Mouse (Mus musculus) liver, adult 2 months (tissue): ENCODE results near the gene Apoh. TPM values are rescaled to one million over a fixed set of nuclear protein-coding genes. Genes with fewer than 3 reads are reported as not detected.

ENCODE experiments used
- DNase-seq: peaks from one replicate; pipeline ENCODE4 v3.0.0-alpha.2; 2011; ENCODE audit warnings: low read depth, low spot score; ENCODE audit errors: extremely low read depth
- H3K27ac ChIP-seq: fragments of 200-500 bp; replicated peaks from 2 replicates; pipeline ENCODE4 v1.5.1; 2012; ENCODE audit warnings: low read depth, mild to moderate bottlenecking, control low read depth, inconsistent platforms, low read length; ENCODE audit not compliant: insufficient read depth
- H3K27me3 ChIP-seq: fragments of 200-500 bp; 2 replicates; pipeline ENCODE4 v1.6.1; 2012; ENCODE audit warnings: mild to moderate bottlenecking, moderate library complexity, low read length, inconsistent platforms; ENCODE audit not compliant: control insufficient read depth, insufficient read depth
- H3K36me3 ChIP-seq: fragments of 200-500 bp; 2 replicates; pipeline ENCODE4 v1.6.1; 2012; ENCODE audit warnings: low read length, inconsistent platforms; ENCODE audit not compliant: control insufficient read depth, insufficient read depth
- H3K4me1 ChIP-seq: fragments of 200-500 bp; 2 replicates; pipeline ENCODE4 v1.6.1; 2011; ENCODE audit warnings: low read length; ENCODE audit not compliant: control insufficient read depth, insufficient read depth
- H3K4me3 ChIP-seq: fragments of 200-500 bp; 2 replicates; pipeline ENCODE4 v1.5.1; 2011; ENCODE audit warnings: low read depth, mild to moderate bottlenecking, control low read depth, low read length, moderate library complexity; ENCODE audit not compliant: insufficient read depth
- H3K79me2 ChIP-seq: fragments of 200-500 bp; 2 replicates; pipeline ENCODE4 v1.6.1; 2012; ENCODE audit warnings: inconsistent platforms, mild to moderate bottlenecking, low read length, moderate library complexity; ENCODE audit not compliant: control insufficient read depth, insufficient read depth
- H3K9ac ChIP-seq: fragments of 200-500 bp; 2 replicates; pipeline ENCODE4 v1.6.1; 2012; ENCODE audit warnings: low read depth, mild to moderate bottlenecking, control low read depth, inconsistent platforms, low read length
- CTCF ChIP-seq: fragments of 200-500 bp; IDR thresholded peaks from 2 replicates; pipeline ENCODE4 v1.5.1; 2011; ENCODE audit warnings: low read depth, low read length, control low read depth
- POLR2A ChIP-seq: fragments of 200-500 bp; IDR thresholded peaks from 2 replicates; pipeline ENCODE4 v1.6.1; 2011; ENCODE audit warnings: low read length, control low read depth; ENCODE audit not compliant: insufficient read depth; ENCODE audit errors: extremely low read depth
- WGBS: fragments of 180-500 bp; shearing (Covaris S2); methylation state at CpG from one replicate; pipeline ENCODE4 v1.1.7; 2018; 5-methylcytosine and 5-hydroxymethylcytosine counted together
- polyA plus RNA-seq: library from polyadenylated mRNA; depleted of rRNA; stranded (reverse); fragments of >200 nt; gene quantifications from 2 replicates; pipeline ENCODE4 v1.2.3, GENCODE M21; 2012
- total RNA-seq: library from RNA; depleted of rRNA; stranded (reverse); fragments of >200 nt; gene quantifications from 2 replicates; pipeline ENCODE4 v1.2.3, GENCODE M21; 2014

Gene Apoh
- total and polyA plus RNA-seq, 2 experiments = 2,235 to 3,004 TPM

DNA sequence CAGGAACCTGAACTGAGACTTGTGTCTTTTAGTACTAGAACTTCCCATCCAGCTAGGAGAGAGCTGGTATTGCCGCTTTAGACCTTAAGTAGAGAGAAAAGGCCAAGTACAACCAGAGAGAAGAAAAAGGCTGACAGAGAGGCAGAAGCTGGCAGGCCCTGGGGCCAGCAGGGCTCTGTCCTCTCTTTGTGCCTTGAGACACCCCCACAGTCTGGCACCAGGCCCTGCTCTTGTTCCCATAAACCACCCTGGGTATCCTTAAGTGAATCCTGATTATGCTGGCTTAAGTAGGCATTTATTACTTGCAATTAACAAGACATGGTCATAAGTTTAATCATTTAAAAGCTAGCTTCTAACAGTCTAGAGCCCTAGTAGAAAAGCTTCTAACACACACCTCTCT lies 42.7 kb upstream of the Apoh start:
- TF ChIP-seq CTCF (no peak), POLR2A (no peak)
- no peak overlapping the region for H3K4me3 ChIP-seq
- H3K9ac ChIP-seq = no peak overlapping the region
- no peak for DNase-seq
- no peaks in the 10 kb centered on the region for H3K36me3 ChIP-seq
- 100% methylated on average over 1 of the region's 1 CpGs for whole genome bisulfite sequencing
- H3K4me1 ChIP-seq = no peaks in the 10 kb centered on the region
- no peaks in the 10 kb centered on the region for H3K79me2 ChIP-seq
- H3K27me3 ChIP-seq = no peaks in the 10 kb centered on the region
- H3K27ac ChIP-seq = no peak overlapping the region

DNA sequence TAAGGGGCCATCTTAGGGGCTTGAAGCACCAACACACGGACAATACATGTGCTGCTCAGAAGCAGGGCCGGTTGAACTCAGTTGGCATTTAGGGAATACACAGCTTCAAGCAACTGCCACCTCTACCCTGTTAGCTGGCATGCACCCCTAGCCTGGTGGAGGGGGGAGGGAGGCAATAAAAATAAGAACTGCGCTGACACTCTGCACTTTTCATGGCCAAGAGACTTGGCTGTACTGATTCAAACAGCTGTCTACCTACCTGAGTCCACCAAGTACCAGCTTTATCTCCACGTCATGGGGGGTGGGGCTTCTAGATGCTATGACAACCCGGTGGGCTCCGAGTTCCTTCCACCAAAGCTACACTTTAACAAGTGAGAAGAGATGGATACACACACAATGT lies 42.1 kb upstream of the Apoh start:
- no peak for TF ChIP-seq CTCF
- no peak for TF ChIP-seq POLR2A
- no peak overlapping the region for H3K27ac ChIP-seq
- H3K27me3 ChIP-seq = no peaks in the 10 kb centered on the region
- H3K79me2 ChIP-seq = no peaks in the 10 kb centered on the region
- DNase-seq = no peak
- H3K4me1 ChIP-seq = peaks cover 6% of the 10 kb centered on the region
- no peak overlapping the region for H3K9ac ChIP-seq
- no peaks in the 10 kb centered on the region for H3K36me3 ChIP-seq
- 96% methylated on average over 6 of the region's 6 CpGs for WGBS
- H3K4me3 ChIP-seq = no peak overlapping the region

- no peaks in the 10 kb centered on the region for H3K27me3 ChIP-seq
- no peaks in the 10 kb centered on the region for H3K36me3 ChIP-seq
- no peak overlapping the region for H3K4me3 ChIP-seq
- no peak for DNase-seq
- no peak overlapping the region for H3K27ac ChIP-seq
- no peak overlapping the region for H3K9ac ChIP-seq
- H3K79me2 ChIP-seq = no peaks in the 10 kb centered on the region
- 80% methylated on average over 10 of the region's 10 CpGs for WGBS
- TF ChIP-seq POLR2A (no peak), CTCF (no peak)
- H3K4me1 ChIP-seq = peaks cover 11% of the 10 kb centered on the region
These were observed 41.2 kb upstream of the Apoh start for GRCm38 (mm10) chr11:108301796-108302490.

DNA sequence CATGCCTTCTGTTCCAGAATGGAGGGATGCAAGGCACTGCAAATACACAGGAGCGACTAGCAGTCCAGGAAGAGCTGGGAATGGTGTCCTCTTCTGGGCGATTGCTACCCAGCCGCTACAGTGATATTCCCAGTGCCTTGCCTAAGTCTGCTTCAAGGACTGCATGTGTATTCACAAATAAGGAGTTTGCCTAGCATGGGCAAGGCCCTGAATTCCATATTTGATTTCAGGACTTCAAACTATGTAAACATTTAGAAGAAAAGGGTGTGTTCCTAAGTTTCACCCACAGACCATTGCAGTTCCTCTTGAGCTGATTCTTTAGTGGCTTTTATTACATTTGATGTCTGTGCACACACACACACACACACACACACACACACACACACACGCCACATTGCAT lies 39.4 kb upstream of the Apoh start:
- no peak overlapping the region for H3K4me3 ChIP-seq
- no peak for TF ChIP-seq POLR2A
- H3K9ac ChIP-seq = no peak overlapping the region
- 97% methylated on average over 4 of the region's 4 CpGs for WGBS
- H3K79me2 ChIP-seq = no peaks in the 10 kb centered on the region
- H3K27me3 ChIP-seq = no peaks in the 10 kb centered on the region
- peaks cover 17% of the 10 kb centered on the region for H3K4me1 ChIP-seq
- DNase-seq = no peak
- H3K36me3 ChIP-seq = no peaks in the 10 kb centered on the region
- no peak overlapping the region for H3K27ac ChIP-seq

DNA sequence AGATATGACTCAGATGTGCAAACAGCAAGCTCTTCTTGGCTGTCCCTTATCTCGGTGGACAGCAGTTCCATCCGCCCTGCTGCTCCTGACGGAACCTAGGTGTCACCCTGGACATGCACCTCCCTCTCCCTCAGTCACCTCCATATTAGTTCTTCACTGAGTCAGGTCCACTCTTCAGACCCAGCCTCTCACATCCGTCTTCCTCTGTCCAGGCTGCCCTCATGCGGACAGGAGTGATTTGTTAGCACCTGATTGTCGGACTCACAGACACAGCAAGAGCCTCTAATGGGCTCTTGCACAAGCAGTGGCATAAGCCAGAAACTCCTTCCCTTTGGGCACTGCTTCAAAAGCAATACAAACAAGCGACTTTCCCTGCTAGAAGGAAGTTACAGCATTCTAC lies 35.9 kb upstream of the Apoh start:
- Histone ChIP-seq H3K36me3 (no peaks in the 10 kb centered on the region), H3K4me3 (no peak overlapping the region), H3K27me3 (no peaks in the 10 kb centered on the region), H3K27ac (no peak overlapping the region), H3K9ac (no peak overlapping the region), H3K4me1 (peaks cover 17% of the 10 kb centered on the region), H3K79me2 (no peaks in the 10 kb centered on the region)
- no peak for TF ChIP-seq POLR2A
- TF ChIP-seq CTCF = no peak
- peak; percentile 91 for DNase-seq
- 20% methylated on average over 7 of the region's 7 CpGs for WGBS

- Histone ChIP-seq H3K79me2 (no peaks in the 10 kb centered on the region), H3K4me1 (peaks cover 17% of the 10 kb centered on the region), H3K27ac (no peak overlapping the region), H3K27me3 (no peaks in the 10 kb centered on the region), H3K36me3 (no peaks in the 10 kb centered on the region), H3K9ac (no peak overlapping the region), H3K4me3 (no peak overlapping the region)
- no peak for TF ChIP-seq POLR2A
- no peak for TF ChIP-seq CTCF
- 39% methylated on average over 5 of the region's 5 CpGs for WGBS
- DNase-seq = peak; percentile 71
These were observed 34.9 kb upstream of the Apoh start for GRCm38 (mm10) chr11:108308253-108308652.
